Mouse (Mus musculus) heart, embryonic 14.5 days (tissue): ENCODE results near the gene Adam1b. TPM values are rescaled to one million over a fixed set of nuclear protein-coding genes. Genes with fewer than 3 reads are reported as not detected.
"Not testable (repeated sequence)": the region's sequence is repeated elsewhere in the genome, so short reads cannot be mapped to it uniquely, and the experiment has no call there.

Experiments
- ATAC-seq: fragments of 200-750 bp; cut with Nextera tagmentation; 2 replicates; pipeline ENCODE4 v1.8.0; 2017; ENCODE audit warnings: low read depth, moderate TSS enrichment; ENCODE audit not compliant: insufficient number of reproducible peaks, insufficient read depth, low FRiP score
- H3K27ac ChIP-seq, 2 experiments: fragments of 200-500 bp in 1 of 2; fragments of 300-500 bp in 1 of 2; sonication (generic) in 1 of 2; replicated peaks in 1 of 2; 2 replicates each; pipeline ENCODE4 v1.5.1; 2012 to 2014; ENCODE audit warnings: low read depth in 2 of 2, low read length in 2 of 2, control low read depth in 1 of 2, mild to moderate bottlenecking in 1 of 2, mixed read lengths in 1 of 2; ENCODE audit not compliant: control insufficient read depth in 1 of 2, insufficient read depth in 1 of 2
- H3K27me3 ChIP-seq: fragments of 300-500 bp; sonication (generic); 2 replicates; pipeline ENCODE4 v1.6.1; 2014; ENCODE audit warnings: mild to moderate bottlenecking, low read length, control low read depth; ENCODE audit not compliant: control insufficient read depth, insufficient read depth
- H3K36me3 ChIP-seq: fragments of 300-500 bp; sonication (generic); 2 replicates; pipeline ENCODE4 v1.6.1; 2014; ENCODE audit warnings: mild to moderate bottlenecking, control low read depth, low read length, mixed read lengths; ENCODE audit not compliant: control insufficient read depth, insufficient read depth
- H3K4me1 ChIP-seq, 2 experiments: fragments of 200-500 bp in 1 of 2; fragments of 300-500 bp in 1 of 2; sonication (generic) in 1 of 2; 2 replicates each; pipeline ENCODE4 v1.6.1; 2012 to 2014; ENCODE audit warnings: low read length in 2 of 2, control low read depth in 1 of 2, mixed read lengths in 1 of 2; ENCODE audit not compliant: control insufficient read depth in 2 of 2, insufficient read depth in 2 of 2
- H3K4me2 ChIP-seq: fragments of 300-500 bp; sonication (generic); 2 replicates; pipeline ENCODE4 v1.6.1; 2014; ENCODE audit warnings: mild to moderate bottlenecking, low read length
- H3K4me3 ChIP-seq, 2 experiments: fragments of 200-500 bp in 1 of 2; fragments of 300-500 bp in 1 of 2; sonication (generic) in 1 of 2; 2 replicates each; pipeline ENCODE4 v1.5.1; 2012 to 2014; ENCODE audit warnings: low read length in 2 of 2, mild to moderate bottlenecking in 2 of 2, control low read depth in 1 of 2, low read depth in 1 of 2, moderate library complexity in 1 of 2; ENCODE audit not compliant: control insufficient read depth in 1 of 2, insufficient read depth in 1 of 2
- H3K9ac ChIP-seq: fragments of 300-500 bp; sonication (generic); 2 replicates; pipeline ENCODE4 v1.6.1; 2014; ENCODE audit warnings: mild to moderate bottlenecking, low read length
- H3K9me3 ChIP-seq: fragments of 300-500 bp; sonication (generic); 2 replicates; pipeline ENCODE4 v1.6.1; 2016; ENCODE audit warnings: low read length, control low read depth; ENCODE audit not compliant: control insufficient read depth
- WGBS: fragments of 180-500 bp; shearing (Covaris S2); extraction: QIAGEN DNeasy Blood & Tissue Kit; methylation state at CpG from one replicate; pipeline ENCODE4 v1.1.7; 2014; 5-methylcytosine and 5-hydroxymethylcytosine counted together
- polyA plus RNA-seq: library from polyadenylated mRNA; unstranded; fragments of >200 nt; fragmentation: Nextera tagmentation; extraction: Ambion mirVana; gene quantifications from 2 replicates; pipeline ENCODE4 v1.2.1, GENCODE M21; 2014

The Adam1b gene
- polyA plus RNA-seq, 1 experiment from 2014 or later, result 0.18 TPM

DNA sequence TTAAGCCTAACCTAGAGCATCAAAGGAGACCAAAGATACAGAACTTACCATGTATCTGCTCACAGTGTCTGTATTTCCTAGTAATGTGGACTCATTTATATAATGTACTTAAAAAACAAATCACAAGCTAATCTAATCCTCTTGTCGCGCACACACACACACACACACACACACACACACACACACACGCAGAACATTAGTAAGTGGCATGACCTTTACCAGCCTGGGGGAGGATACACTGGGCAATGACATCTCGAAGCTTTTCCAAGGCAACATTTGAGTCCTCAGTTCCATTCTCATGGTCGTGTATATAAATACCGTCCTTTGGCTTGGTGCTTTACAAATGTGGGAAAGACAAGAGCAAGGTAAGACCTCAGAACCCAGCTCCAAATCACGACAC, 23.3 kb upstream of the Adam1b start:
- Histone ChIP-seq H3K27ac (no peak overlapping the region), H3K4me2 (no peak overlapping the region), H3K27me3 (no peaks in the 10 kb centered on the region), H3K9ac (no peak overlapping the region), H3K4me3 (no peak overlapping the region), H3K9me3 (no peaks in the 10 kb centered on the region), H3K4me1 (no peaks in the 10 kb centered on the region; a peak in 1 of 4 replicates), H3K36me3 (peaks cover 87% of the 10 kb centered on the region)
- 80% methylated on average over 7 of the region's 7 CpGs for WGBS
- ATAC-seq, result no peak

DNA sequence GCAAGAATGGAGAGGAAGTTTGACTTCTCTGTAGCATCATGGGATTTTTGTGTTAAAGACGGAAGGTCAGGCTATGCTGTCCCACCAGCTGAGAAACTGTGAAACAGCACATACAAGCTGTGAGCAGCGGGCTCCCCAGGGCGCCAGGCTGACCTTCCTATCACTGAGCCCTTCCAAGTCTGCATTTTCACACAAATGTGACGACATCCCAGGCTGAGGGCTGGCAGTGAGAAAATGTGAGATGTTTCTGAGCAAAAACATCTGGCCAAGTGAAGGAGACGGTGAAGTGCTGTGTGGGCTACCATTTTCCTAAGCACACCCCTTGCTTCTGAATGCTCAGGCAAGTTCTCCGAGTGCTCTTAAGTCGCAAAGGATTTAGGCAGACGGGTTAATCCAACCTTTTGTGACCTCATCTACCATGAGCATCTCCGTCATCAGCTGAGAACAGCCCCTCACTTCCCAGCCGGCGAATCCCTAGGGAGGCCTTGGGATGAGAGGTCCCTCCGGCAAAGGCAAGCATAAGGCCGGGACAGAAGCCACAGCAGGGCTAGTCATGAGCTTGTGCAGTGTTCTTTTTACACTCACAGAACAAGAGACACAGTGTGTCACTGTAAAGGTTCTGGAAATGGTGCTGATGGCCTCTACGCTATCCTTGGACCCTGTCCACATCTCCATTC, 22.7 kb upstream of the Adam1b start:
- Histone ChIP-seq H3K9ac (no peak overlapping the region), H3K4me3 (no peak overlapping the region), H3K36me3 (peaks cover 87% of the 10 kb centered on the region), H3K4me2 (no peak overlapping the region), H3K27me3 (no peaks in the 10 kb centered on the region), H3K9me3 (no peaks in the 10 kb centered on the region), H3K27ac (no peak overlapping the region), H3K4me1 (no peaks in the 10 kb centered on the region; a peak in 1 of 4 replicates)
- 72% methylated on average over 14 of the region's 14 CpGs for WGBS
- ATAC-seq, result no peak

DNA sequence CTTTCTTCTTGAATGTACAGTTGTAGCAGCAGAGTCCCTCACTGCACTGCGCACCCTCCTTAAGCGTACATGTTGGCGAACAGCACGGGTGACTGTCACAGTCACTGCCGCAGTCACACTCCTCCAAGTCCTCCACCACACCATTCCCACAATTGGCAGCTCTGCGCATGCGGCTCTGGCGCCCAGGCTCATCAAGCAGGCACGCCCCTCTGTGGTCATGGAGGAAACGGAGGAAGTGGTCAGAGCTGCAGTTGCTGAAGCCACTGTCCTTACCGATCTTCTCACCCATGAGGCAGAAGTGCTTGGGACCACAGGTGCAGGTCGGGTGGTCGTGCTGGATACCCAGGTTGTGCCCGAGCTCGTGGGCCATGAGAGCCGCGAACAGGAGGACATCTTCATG, 16.5 kb upstream of the Adam1b start:
- not testable (repeated sequence) for H3K9me3 ChIP-seq, H3K4me1 ChIP-seq, H3K4me3 ChIP-seq, H3K27me3 ChIP-seq, ATAC-seq, H3K27ac ChIP-seq, H3K9ac ChIP-seq, H3K4me2 ChIP-seq
- peaks cover 61% of the 10 kb centered on the region for H3K36me3 ChIP-seq
- WGBS, result 90% methylated on average over 11 of the region's 17 CpGs

DNA sequence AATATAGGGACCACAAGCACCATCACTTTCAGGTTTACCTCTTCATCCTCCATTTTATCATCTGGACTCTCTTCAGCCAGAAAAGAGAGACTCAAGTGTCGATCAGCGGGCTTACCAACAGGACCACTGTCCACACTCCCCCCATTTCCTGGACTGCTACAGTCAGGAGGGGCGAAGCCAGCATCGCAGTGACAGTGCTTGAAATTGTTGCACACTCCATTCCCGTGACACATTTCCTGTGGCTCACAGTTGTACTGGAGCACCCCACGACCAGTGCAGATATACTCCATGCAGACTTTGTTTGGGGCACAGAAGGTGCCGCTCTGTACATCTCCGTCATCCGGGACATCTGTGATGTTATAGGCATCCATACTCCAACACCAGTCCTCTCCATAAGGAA, 15.7 kb upstream of the Adam1b start:
- no peak overlapping the region for H3K27ac ChIP-seq
- 86% methylated on average over 9 of the region's 9 CpGs for WGBS
- H3K27me3 ChIP-seq, result no peaks in the 10 kb centered on the region
- no peaks in the 10 kb centered on the region for H3K4me1 ChIP-seq
- no peak overlapping the region for H3K4me2 ChIP-seq
- H3K9ac ChIP-seq, result no peak overlapping the region
- no peak for ATAC-seq
- no peak overlapping the region for H3K4me3 ChIP-seq
- peaks cover 53% of the 10 kb centered on the region for H3K36me3 ChIP-seq
- H3K9me3 ChIP-seq, result no peaks in the 10 kb centered on the region

DNA sequence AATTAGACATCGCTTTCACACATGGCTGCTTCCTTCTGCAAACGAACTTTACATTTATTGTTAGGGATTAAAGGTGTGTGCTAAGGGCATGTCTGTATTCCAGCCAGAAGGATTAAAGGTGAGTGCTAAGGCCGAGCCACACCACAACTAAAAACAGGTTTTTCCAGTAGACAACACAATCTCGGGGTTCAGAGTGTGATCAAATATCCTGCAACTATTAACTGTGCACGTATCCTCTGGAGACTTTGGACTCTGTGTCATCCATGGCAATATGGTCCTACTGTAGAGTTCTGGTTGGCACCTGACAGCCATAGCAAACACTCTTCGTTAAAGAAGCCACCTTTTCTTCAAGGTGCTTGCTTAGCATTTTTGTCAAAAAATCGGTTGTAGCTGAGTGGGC, 6.8 kb upstream of the Adam1b start:
- Histone ChIP-seq H3K4me3 (no peak overlapping the region), H3K27me3 (no peaks in the 10 kb centered on the region), H3K36me3 (no peaks in the 10 kb centered on the region), H3K27ac (no peak overlapping the region), H3K9ac (no peak overlapping the region), H3K9me3 (no peaks in the 10 kb centered on the region), H3K4me1 (peaks cover 3% of the 10 kb centered on the region in 2 experiments; a peak in 2 of 4 replicates), H3K4me2 (no peak overlapping the region)
- 80% methylated on average over 7 of the region's 7 CpGs for WGBS
- no peak for ATAC-seq

DNA sequence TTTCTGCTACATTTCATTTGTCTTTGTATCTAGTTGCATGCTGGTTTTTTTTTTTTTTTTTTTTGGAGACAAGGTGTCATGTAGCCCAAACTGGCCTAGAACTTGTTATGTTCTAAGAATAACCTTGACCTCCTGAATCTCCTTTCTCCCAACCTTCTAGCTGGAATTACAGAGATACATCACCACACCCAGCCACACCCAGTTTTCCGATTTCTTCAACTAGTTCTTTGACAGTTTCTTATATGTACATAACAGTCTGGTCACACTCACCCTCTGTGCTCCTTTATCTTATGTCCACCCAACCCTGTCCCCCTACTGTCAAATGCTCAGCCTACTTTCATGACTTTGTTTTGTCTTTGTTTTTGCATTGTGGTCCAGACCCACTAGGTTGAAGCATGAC, 3.6 kb upstream of the Adam1b start:
- Histone ChIP-seq H3K27ac (no peak overlapping the region), H3K36me3 (no peaks in the 10 kb centered on the region), H3K9me3 (no peaks in the 10 kb centered on the region), H3K4me1 (peaks cover 3% of the 10 kb centered on the region in 2 experiments; a peak in 2 of 4 replicates), H3K27me3 (no peaks in the 10 kb centered on the region), H3K4me3 (no peak overlapping the region), H3K4me2 (no peak overlapping the region), H3K9ac (no peak overlapping the region)
- 66% methylated on average over 1 of the region's 1 CpGs for WGBS
- ATAC-seq, result no peak

DNA sequence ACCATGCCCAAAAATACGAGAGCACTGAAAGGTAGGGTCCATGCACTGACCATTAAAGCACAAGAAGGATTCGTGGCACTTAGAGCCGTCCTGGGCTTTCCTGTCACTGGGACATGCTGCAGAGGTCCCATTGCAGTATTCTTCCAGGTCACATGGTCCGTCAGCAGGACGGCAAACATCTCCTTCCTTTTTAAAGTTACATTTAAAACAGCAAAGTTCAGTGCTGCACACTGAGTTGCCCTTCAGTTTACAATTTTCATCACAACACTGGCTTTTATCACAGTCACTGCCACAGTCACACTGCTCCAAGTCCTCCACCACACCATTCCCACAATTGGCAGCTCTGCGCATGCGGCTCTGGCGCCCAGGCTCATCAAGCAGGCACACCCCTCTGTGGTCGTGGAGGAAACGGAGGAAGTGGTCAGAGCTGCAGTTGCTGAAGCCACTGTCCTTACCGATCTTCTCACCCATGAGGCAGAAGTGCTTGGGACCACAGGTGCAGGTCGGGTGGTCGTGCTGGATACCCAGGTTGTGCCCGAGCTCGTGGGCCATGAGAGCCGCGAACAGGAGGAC, 1.7 kb downstream of the Adam1b start:
- 61% methylated on average over 10 of the region's 17 CpGs for WGBS
- H3K27ac ChIP-seq, H3K9me3 ChIP-seq, H3K4me3 ChIP-seq, H3K36me3 ChIP-seq, H3K27me3 ChIP-seq, H3K9ac ChIP-seq, H3K4me1 ChIP-seq, ATAC-seq, H3K4me2 ChIP-seq: not testable (repeated sequence)

DNA sequence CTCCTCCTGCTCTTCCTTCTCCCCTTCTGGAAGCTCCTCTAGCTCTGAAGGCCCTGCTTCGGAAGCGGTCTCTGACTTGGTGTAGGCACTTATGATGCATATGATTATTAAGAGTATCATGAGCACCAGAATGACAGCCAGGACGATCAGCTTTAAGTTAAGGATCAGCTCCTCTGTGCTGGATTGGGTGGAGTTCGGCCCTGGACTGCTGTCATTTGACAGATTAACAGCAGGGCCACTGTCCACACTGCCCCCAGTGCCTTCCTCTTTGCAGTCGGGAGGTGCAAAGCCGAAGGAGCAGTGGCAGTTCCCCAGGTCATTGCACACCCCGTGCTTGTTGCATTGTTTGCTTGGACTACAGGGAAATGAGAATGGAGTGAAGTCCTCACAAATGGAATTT, 2.5 kb downstream of the Adam1b start:
- no peak for ATAC-seq
- H3K9me3 ChIP-seq, result no peaks in the 10 kb centered on the region
- H3K9ac ChIP-seq, result no peak overlapping the region
- no peak overlapping the region for H3K4me3 ChIP-seq
- H3K4me1 ChIP-seq, result no peaks in the 10 kb centered on the region
- no peak overlapping the region for H3K27ac ChIP-seq
- 60% methylated on average over 7 of the region's 7 CpGs for WGBS
- H3K27me3 ChIP-seq, result no peaks in the 10 kb centered on the region
- H3K36me3 ChIP-seq, result no peaks in the 10 kb centered on the region
- no peak overlapping the region for H3K4me2 ChIP-seq
